Mouse (Mus musculus): ENCODE measurements at regions not wholly inside any gene's neighbourhood (a gene's known extent, or its start where the extent isn't known, plus 50 kb on each side); places are given as distances from the start of the nearest gene placed in this dataset.

- Histone ChIP-seq H3K4me3 (replicated peaks) (no peak overlapping the region), H3K36me3 (no peaks in the 10 kb centered on the region), H3K27me3 (peaks cover 28% of the 10 kb centered on the region; the same call in 1 of the 2 replicates), H3K9ac (no peak overlapping the region), H3K4me2 (no peak overlapping the region), H3K9me3 (replicated peaks) (no peaks in the 10 kb centered on the region), H3K27ac (no peak overlapping the region), H3K4me1 (peaks cover 14% of the 10 kb centered on the region; the same call in 1 of the 2 replicates)
- 62% methylated on average over 7 of the region's 7 CpGs for WGBS
- no peak for ATAC-seq (replicated peaks; ENCODE audit: low FRiP score)
Measured at GRCm38 (mm10) chr4:124302950-124303349, 307.7 kb downstream of the 3100002H09Rik start.

DNA sequence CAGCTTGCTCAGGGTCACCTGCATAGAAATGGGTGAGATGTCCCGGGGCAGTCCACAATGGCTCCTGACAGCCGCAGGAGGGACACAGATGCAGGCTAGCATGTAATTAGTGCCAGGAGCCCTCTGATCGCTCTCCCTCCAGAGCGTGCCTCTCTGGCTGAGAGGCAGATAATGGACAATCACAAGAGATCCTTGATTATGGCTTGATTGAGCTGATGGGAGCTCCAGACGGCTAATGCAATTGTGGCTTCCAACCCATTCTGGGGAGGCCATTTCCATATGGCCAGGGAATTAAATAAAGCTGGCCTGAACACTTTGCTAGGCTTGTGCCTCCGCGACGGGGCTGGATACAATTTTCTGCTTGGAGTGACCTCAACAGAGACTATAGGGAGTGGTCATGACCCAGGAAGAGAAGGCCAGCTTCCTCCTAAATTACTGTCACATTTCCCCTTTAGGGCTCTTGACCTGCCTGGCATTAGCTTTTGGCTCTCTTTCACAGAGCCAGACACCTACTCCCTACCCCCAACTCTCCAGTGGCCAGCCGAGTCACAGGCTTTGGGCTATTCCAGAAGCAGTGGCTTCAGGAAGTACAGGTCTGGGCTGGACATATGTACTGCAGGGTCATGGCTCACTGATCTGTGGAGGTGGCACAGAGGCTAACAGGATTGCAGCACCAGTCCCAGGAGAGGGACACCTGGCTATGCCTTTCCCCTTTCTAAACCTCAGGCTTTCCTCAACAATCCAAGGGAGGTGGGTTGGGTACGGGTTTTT, 311.8 kb downstream of the 3100002H09Rik start:
- Histone ChIP-seq H3K36me3 (no peaks in the 10 kb centered on the region), H3K27ac (no peak overlapping the region), H3K4me2 (no peak overlapping the region), H3K27me3 (peaks cover 29% of the 10 kb centered on the region; the same call in 1 of the 2 replicates), H3K4me1 (peaks cover 16% of the 10 kb centered on the region; the same call in 1 of the 2 replicates), H3K9me3 (replicated peaks) (no peaks in the 10 kb centered on the region), H3K9ac (no peak overlapping the region), H3K4me3 (replicated peaks) (no peak overlapping the region)
- 29% methylated on average over 10 of the region's 10 CpGs for WGBS
- no peak for ATAC-seq (replicated peaks; ENCODE audit: low FRiP score)

GRCm38 (mm10) chr4:124292254-124292653, 318.3 kb downstream of the 3100002H09Rik start:
- Histone ChIP-seq H3K4me3 (replicated peaks) (no peak overlapping the region), H3K4me1 (peaks cover 9% of the 10 kb centered on the region; the same call in 1 of the 2 replicates), H3K9me3 (replicated peaks) (no peaks in the 10 kb centered on the region), H3K27ac (no peak overlapping the region), H3K4me2 (no peak overlapping the region), H3K27me3 (peaks cover 10% of the 10 kb centered on the region; the same call in 1 of the 2 replicates), H3K9ac (no peak overlapping the region), H3K36me3 (no peaks in the 10 kb centered on the region)
- no peak; the same call in 1 of the 2 replicates for ATAC-seq (replicated peaks; ENCODE audit: low FRiP score)
- 54% methylated on average over 17 of the region's 17 CpGs for WGBS

DNA sequence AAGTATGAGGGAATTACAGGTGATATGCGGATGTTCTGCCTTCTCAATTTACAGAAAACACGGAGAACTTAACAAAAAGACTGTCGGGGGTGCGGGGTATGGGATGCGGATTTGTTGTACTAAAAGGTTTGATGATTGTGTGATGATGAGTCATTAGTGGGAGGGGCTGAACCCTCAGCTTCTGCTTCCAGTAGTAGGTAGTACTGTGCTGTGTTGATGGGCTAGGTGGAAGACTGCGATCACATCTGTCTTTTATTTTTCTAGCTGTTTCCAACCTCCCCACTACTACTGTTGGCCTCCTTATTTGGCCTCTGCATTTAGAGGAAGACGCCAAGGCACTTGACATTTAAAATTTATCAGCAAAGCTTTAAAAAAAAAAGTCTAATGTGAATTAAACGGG, 318.8 kb downstream of the 3100002H09Rik start:
- WGBS = 66% methylated on average over 8 of the region's 8 CpGs
- Histone ChIP-seq H3K36me3 (no peaks in the 10 kb centered on the region), H3K4me2 (no peak overlapping the region), H3K9ac (no peak overlapping the region), H3K4me3 (replicated peaks) (no peak overlapping the region), H3K27ac (no peak overlapping the region), H3K4me1 (peaks cover 7% of the 10 kb centered on the region; the same call in 1 of the 2 replicates), H3K9me3 (replicated peaks) (no peaks in the 10 kb centered on the region), H3K27me3 (peaks cover 10% of the 10 kb centered on the region; the same call in 1 of the 2 replicates)
- no peak for ATAC-seq (replicated peaks; ENCODE audit: low FRiP score)

GRCm38 (mm10) chr4:124287471-124287870, 323.1 kb downstream of the 3100002H09Rik start:
- ATAC-seq (replicated peaks; ENCODE audit: low FRiP score) = no peak
- no peaks in the 10 kb centered on the region for H3K36me3 ChIP-seq

DNA sequence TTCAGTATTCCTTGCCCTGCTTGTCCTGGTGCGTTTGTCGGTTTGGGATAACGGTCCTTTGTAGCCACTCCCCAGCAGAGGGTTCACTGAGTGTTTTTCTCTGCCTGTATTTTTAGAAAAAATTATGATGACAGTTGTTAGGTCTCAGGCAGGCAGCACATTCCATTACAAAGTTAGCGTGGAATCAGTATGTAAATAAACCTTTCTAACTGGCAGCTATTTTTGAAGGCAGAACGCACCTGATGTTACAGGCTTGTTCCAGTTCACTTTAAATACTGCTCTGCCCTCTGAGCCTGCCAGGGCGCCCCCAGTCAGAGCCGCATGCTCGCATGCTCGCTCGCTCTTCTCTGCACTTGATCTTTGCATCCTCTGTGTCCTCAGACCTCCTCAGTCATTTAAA, 331.9 kb downstream of the 3100002H09Rik start:
- no peak overlapping the region for H3K9ac ChIP-seq
- H3K4me2 ChIP-seq = no peak overlapping the region
- H3K4me3 ChIP-seq (replicated peaks) = no peak overlapping the region
- no peaks in the 10 kb centered on the region for H3K36me3 ChIP-seq
- 7% methylated on average over 10 of the region's 10 CpGs for WGBS
- no peaks in the 10 kb centered on the region for H3K9me3 ChIP-seq (replicated peaks)
- H3K4me1 ChIP-seq = peaks cover 21% of the 10 kb centered on the region
- ATAC-seq (replicated peaks; ENCODE audit: low FRiP score) = no peak
- H3K27me3 ChIP-seq = peaks cover 54% of the 10 kb centered on the region
- H3K27ac ChIP-seq = no peak overlapping the region

More at GRCm38 (mm10) chr4:124287471-124287870, 323.1 kb downstream of the 3100002H09Rik start:
- H3K27me3 ChIP-seq = peaks cover 4% of the 10 kb centered on the region; the same call in 1 of the 2 replicates
- H3K9ac ChIP-seq = no peak overlapping the region
- no peaks in the 10 kb centered on the region for H3K9me3 ChIP-seq (replicated peaks)
- WGBS = 58% methylated on average over 6 of the region's 6 CpGs
- H3K4me3 ChIP-seq (replicated peaks) = no peak overlapping the region
- H3K4me2 ChIP-seq = no peak overlapping the region
- H3K27ac ChIP-seq = no peak overlapping the region
- H3K4me1 ChIP-seq = peaks cover 7% of the 10 kb centered on the region; the same call in 1 of the 2 replicates

GRCm38 (mm10) chr4:124277456-124278181, 333.0 kb downstream of the 3100002H09Rik start:
- Histone ChIP-seq H3K4me1 (peaks cover 21% of the 10 kb centered on the region), H3K27me3 (peaks cover 63% of the 10 kb centered on the region), H3K36me3 (no peaks in the 10 kb centered on the region), H3K4me2 (peak overlapping the region; percentile 87), H3K27ac (no peak overlapping the region), H3K9ac (peak overlapping the region; percentile 43), H3K4me3 (replicated peaks) (peak overlapping the region; percentile 46), H3K9me3 (replicated peaks) (no peaks in the 10 kb centered on the region)
- under 1% methylated on average over 43 of the region's 43 CpGs for WGBS
- ATAC-seq (replicated peaks; ENCODE audit: low FRiP score) = no peak

- Histone ChIP-seq H3K27ac (no peak overlapping the region), H3K9ac (peak overlapping the region; percentile 43; the same call in 1 of the 2 replicates), H3K4me2 (peak overlapping the region; percentile 87), H3K4me3 (replicated peaks) (peak overlapping the region; percentile 46), H3K9me3 (replicated peaks) (no peaks in the 10 kb centered on the region), H3K36me3 (no peaks in the 10 kb centered on the region), H3K4me1 (peaks cover 21% of the 10 kb centered on the region), H3K27me3 (peaks cover 71% of the 10 kb centered on the region)
- WGBS = 5% methylated on average over 21 of the region's 21 CpGs
- peak; percentile 52; the same call in 1 of the 2 replicates for ATAC-seq (replicated peaks; ENCODE audit: low FRiP score)
Measured at GRCm38 (mm10) chr4:124276741-124277455, 333.7 kb downstream of the 3100002H09Rik start.

DNA sequence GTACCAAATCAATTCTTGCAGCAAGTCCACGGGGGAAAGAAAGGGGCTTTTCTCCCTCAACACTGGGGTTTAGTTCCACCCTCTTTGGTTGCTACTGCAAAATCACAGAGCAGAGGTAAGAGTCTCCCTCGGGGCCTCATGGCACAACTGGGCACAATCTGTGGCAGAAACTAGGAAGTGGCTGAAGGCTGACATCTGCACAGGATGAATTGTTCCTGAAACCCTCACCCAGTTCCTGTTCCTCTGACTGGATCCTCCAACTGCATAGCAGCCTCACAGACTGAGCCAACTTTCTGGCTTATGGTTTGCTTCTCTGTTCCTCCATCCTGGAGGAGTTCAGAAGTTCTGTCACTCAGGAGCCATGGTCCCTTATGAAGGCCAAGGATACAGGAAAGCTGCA, 338.6 kb downstream of the 3100002H09Rik start:
- H3K36me3 ChIP-seq = no peaks in the 10 kb centered on the region
- no peaks in the 10 kb centered on the region for H3K9me3 ChIP-seq (replicated peaks)
- H3K9ac ChIP-seq = no peak overlapping the region
- H3K4me2 ChIP-seq = no peak overlapping the region
- H3K4me1 ChIP-seq = peaks cover 5% of the 10 kb centered on the region
- no peak for ATAC-seq (replicated peaks; ENCODE audit: low FRiP score)
- 72% methylated on average over 2 of the region's 2 CpGs for WGBS
- H3K27ac ChIP-seq = no peak overlapping the region
- peaks cover 53% of the 10 kb centered on the region for H3K27me3 ChIP-seq
- H3K4me3 ChIP-seq (replicated peaks) = no peak overlapping the region

- no peaks in the 10 kb centered on the region for H3K36me3 ChIP-seq
- H3K9ac ChIP-seq = no peak overlapping the region
- WGBS = 55% methylated on average over 4 of the region's 4 CpGs
- H3K4me2 ChIP-seq = no peak overlapping the region
- no peak overlapping the region for H3K27ac ChIP-seq
- H3K4me3 ChIP-seq (replicated peaks) = no peak overlapping the region
- H3K27me3 ChIP-seq = peaks cover 25% of the 10 kb centered on the region; the same call in 1 of the 2 replicates
- H3K9me3 ChIP-seq (replicated peaks) = no peaks in the 10 kb centered on the region
- ATAC-seq (replicated peaks; ENCODE audit: low FRiP score) = no peak
- no peaks in the 10 kb centered on the region for H3K4me1 ChIP-seq
Measured at GRCm38 (mm10) chr4:124268404-124268803, 342.2 kb downstream of the 3100002H09Rik start.

GRCm38 (mm10) chr4:124266573-124266972, 344.0 kb downstream of the 3100002H09Rik start:
- Histone ChIP-seq H3K4me1 (no peaks in the 10 kb centered on the region), H3K9ac (no peak overlapping the region), H3K27ac (no peak overlapping the region), H3K4me2 (no peak overlapping the region), H3K36me3 (no peaks in the 10 kb centered on the region), H3K9me3 (replicated peaks) (no peaks in the 10 kb centered on the region), H3K4me3 (replicated peaks) (no peak overlapping the region), H3K27me3 (peaks cover 10% of the 10 kb centered on the region; the same call in 1 of the 2 replicates)
- no peak for ATAC-seq (replicated peaks; ENCODE audit: low FRiP score)
- 54% methylated on average over 4 of the region's 4 CpGs for WGBS
